Mouse (Mus musculus) forebrain, embryonic 11.5 days (tissue): ENCODE data around the gene Ssr2. TPM values are rescaled to one million over a fixed set of nuclear protein-coding genes. Genes with fewer than 3 reads are reported as not detected.
"Not testable (repeated sequence)": the region's sequence is repeated elsewhere in the genome, so short reads cannot be mapped to it uniquely, and the experiment has no call there.

Experiments used
- ATAC-seq: fragments of 200-750 bp; cut with Nextera tagmentation; replicated peaks from 2 replicates; pipeline ENCODE4 v1.8.0; 2017; ENCODE audit warnings: moderate TSS enrichment; ENCODE audit not compliant: low FRiP score
- DNase-seq: peaks from one replicate; pipeline ENCODE4 v3.0.0-alpha.2; 2017; ENCODE audit warnings: low spot score
- H3K27ac ChIP-seq: fragments of 300-500 bp; sonication (generic); 2 replicates; pipeline ENCODE4 v1.5.1; 2014; ENCODE audit warnings: low read depth, low read length
- H3K27me3 ChIP-seq: fragments of 300-500 bp; sonication (generic); 2 replicates; pipeline ENCODE4 v1.6.1; 2014; ENCODE audit warnings: mild to moderate bottlenecking, low read length, mixed read lengths; ENCODE audit not compliant: control insufficient read depth, insufficient read depth
- H3K36me3 ChIP-seq: fragments of 300-500 bp; sonication (generic); 2 replicates; pipeline ENCODE4 v1.6.1; 2014; ENCODE audit warnings: mild to moderate bottlenecking, low read length, moderate library complexity, mixed read lengths; ENCODE audit not compliant: control insufficient read depth, insufficient read depth
- H3K4me1 ChIP-seq: fragments of 300-500 bp; sonication (generic); replicated peaks from 2 replicates; pipeline ENCODE4 v1.6.1; 2014; ENCODE audit warnings: low read length, mixed read lengths; ENCODE audit not compliant: control insufficient read depth, insufficient read depth
- H3K4me2 ChIP-seq: fragments of 300-500 bp; sonication (generic); 2 replicates; pipeline ENCODE4 v1.6.1; 2014; ENCODE audit warnings: low read depth, mild to moderate bottlenecking, low read length, moderate library complexity, mixed read lengths; ENCODE audit not compliant: severe bottlenecking
- H3K4me3 ChIP-seq: fragments of 300-500 bp; sonication (generic); 2 replicates; pipeline ENCODE4 v1.5.1; 2014; ENCODE audit warnings: low read depth, low read length
- H3K9ac ChIP-seq: fragments of 300-500 bp; sonication (generic); 2 replicates; pipeline ENCODE4 v1.6.1; 2014; ENCODE audit warnings: low read length
- H3K9me3 ChIP-seq: fragments of 300-500 bp; sonication (generic); 2 replicates; pipeline ENCODE4 v1.6.1; 2016; ENCODE audit warnings: low read length, mixed read lengths; ENCODE audit not compliant: control insufficient read depth
- WGBS: fragments of 180-500 bp; shearing (Covaris S2); extraction: QIAGEN DNeasy Blood & Tissue Kit; methylation state at CpG from one replicate; pipeline ENCODE4 v1.1.7; 2014; 5-methylcytosine and 5-hydroxymethylcytosine counted together
- polyA plus RNA-seq: library from polyadenylated mRNA; unstranded; fragments of >200 nt; fragmentation: Nextera tagmentation; extraction: Ambion mirVana; gene quantifications from 2 replicates; pipeline ENCODE4 v1.2.1, GENCODE M21; 2014

The Ssr2 gene
- polyA plus RNA-seq, 1 experiment from 2014 or later = 142 TPM

GRCm38 (mm10) chr3:88577846-88578245, 2.2 kb downstream of the Ssr2 start:
- not testable (repeated sequence) for H3K36me3 ChIP-seq, H3K4me2 ChIP-seq, H3K4me1 ChIP-seq, H3K27ac ChIP-seq, ATAC-seq, H3K9ac ChIP-seq, H3K4me3 ChIP-seq, H3K27me3 ChIP-seq, DNase-seq, H3K9me3 ChIP-seq
- 89% methylated on average over 5 of the region's 5 CpGs for WGBS

GRCm38 (mm10) chr3:88578498-88579424, 3.1 kb downstream of the Ssr2 start:
- Histone ChIP-seq H3K4me1 (peaks cover 4% of the 10 kb centered on the region; the same call in 1 of the 2 replicates), H3K4me3 (peak overlapping the region; percentile 92), H3K36me3 (no peaks in the 10 kb centered on the region; the same call in 1 of the 2 replicates), H3K27ac (no peak overlapping the region), H3K4me2 (peak overlapping the region; percentile 76; the same call in 1 of the 2 replicates), H3K27me3 (no peaks in the 10 kb centered on the region), H3K9ac (peak overlapping the region; percentile 86; the same call in 1 of the 2 replicates), H3K9me3 (no peaks in the 10 kb centered on the region)
- 0 out of 2 replicates have a peak, but pooled peaks have one; percentile 44 for ATAC-seq
- no peak for DNase-seq
- 54% methylated on average over 8 of the region's 8 CpGs for WGBS

GRCm38 (mm10) chr3:88579454-88580117, 3.9 kb downstream of the Ssr2 start:
- DNase-seq (peak; percentile 80), ATAC-seq (peak; percentile 82)
- Histone ChIP-seq H3K4me1 (peaks cover 4% of the 10 kb centered on the region; the same call in 1 of the 2 replicates), H3K27me3 (no peaks in the 10 kb centered on the region), H3K4me2 (peak overlapping the region; percentile 76), H3K36me3 (no peaks in the 10 kb centered on the region; the same call in 1 of the 2 replicates), H3K9me3 (no peaks in the 10 kb centered on the region), H3K9ac (peak overlapping the region; percentile 86), H3K4me3 (peak overlapping the region; percentile 92), H3K27ac (no peak overlapping the region)
- WGBS = under 1% methylated on average over 34 of the region's 34 CpGs

GRCm38 (mm10) chr3:88585769-88586168, 10.1 kb downstream of the Ssr2 start:
- Histone ChIP-seq H3K4me2 (no peak overlapping the region), H3K27me3 (no peaks in the 10 kb centered on the region), H3K9me3 (no peaks in the 10 kb centered on the region), H3K4me3 (no peak overlapping the region), H3K4me1 (no peaks in the 10 kb centered on the region), H3K36me3 (peaks cover 6% of the 10 kb centered on the region; the same call in 1 of the 2 replicates), H3K9ac (no peak overlapping the region), H3K27ac (no peak overlapping the region)
- no peak for DNase-seq
- WGBS = 95% methylated on average over 6 of the region's 6 CpGs
- no peak for ATAC-seq

GRCm38 (mm10) chr3:88586640-88587039, 11.0 kb downstream of the Ssr2 start:
- 92% methylated on average over 5 of the region's 5 CpGs for WGBS

GRCm38 (mm10) chr3:88590246-88590645, 14.6 kb downstream of the Ssr2 start:
- Histone ChIP-seq H3K4me1 (no peaks in the 10 kb centered on the region), H3K27me3 (no peaks in the 10 kb centered on the region), H3K36me3 (peaks cover 6% of the 10 kb centered on the region; the same call in 1 of the 2 replicates), H3K27ac (no peak overlapping the region), H3K9me3 (no peaks in the 10 kb centered on the region), H3K9ac (0 out of 2 replicates have a peak overlapping the region, but pooled peaks have one; percentile 3), H3K4me3 (no peak overlapping the region), H3K4me2 (no peak overlapping the region)
- 30% methylated on average over 5 of the region's 5 CpGs for WGBS
- no peak for ATAC-seq
- no peak for DNase-seq

More at GRCm38 (mm10) chr3:88586640-88587039, 11.0 kb downstream of the Ssr2 start:
- no peaks in the 10 kb centered on the region for H3K9me3 ChIP-seq
- ATAC-seq (no peak), DNase-seq (no peak)
- H3K9ac ChIP-seq = no peak overlapping the region
- H3K4me3 ChIP-seq = no peak overlapping the region
- peaks cover 6% of the 10 kb centered on the region; the same call in 1 of the 2 replicates for H3K36me3 ChIP-seq
- no peaks in the 10 kb centered on the region for H3K4me1 ChIP-seq
- H3K4me2 ChIP-seq = no peak overlapping the region
- H3K27me3 ChIP-seq = no peaks in the 10 kb centered on the region
- no peak overlapping the region for H3K27ac ChIP-seq

GRCm38 (mm10) chr3:88591044-88591443, 15.4 kb downstream of the Ssr2 start:
- Histone ChIP-seq H3K36me3 (peaks cover 6% of the 10 kb centered on the region; the same call in 1 of the 2 replicates), H3K4me3 (no peak overlapping the region), H3K4me1 (no peaks in the 10 kb centered on the region), H3K27me3 (no peaks in the 10 kb centered on the region), H3K4me2 (no peak overlapping the region), H3K9me3 (no peaks in the 10 kb centered on the region), H3K27ac (no peak overlapping the region), H3K9ac (no peak overlapping the region)
- 52% methylated on average over 3 of the region's 3 CpGs for WGBS
- ATAC-seq (no peak), DNase-seq (no peak)

GRCm38 (mm10) chr3:88591950-88592731, 16.5 kb downstream of the Ssr2 start:
- H3K27ac ChIP-seq = no peak overlapping the region
- no peaks in the 10 kb centered on the region for H3K4me1 ChIP-seq
- no peaks in the 10 kb centered on the region for H3K9me3 ChIP-seq
- WGBS = 35% methylated on average over 9 of the region's 9 CpGs
- peaks cover 6% of the 10 kb centered on the region; the same call in 1 of the 2 replicates for H3K36me3 ChIP-seq
- ATAC-seq = no peak
- peak; percentile 57 for DNase-seq
- H3K27me3 ChIP-seq = no peaks in the 10 kb centered on the region
- H3K9ac ChIP-seq = no peak overlapping the region
- no peak overlapping the region for H3K4me3 ChIP-seq
- no peak overlapping the region for H3K4me2 ChIP-seq
